Mouse (Mus musculus) frontal cortex, adult (tissue): ENCODE data around the gene Samd11.

Source experiments
- ATAC-seq: cut with Nextera tagmentation; 2 replicates; pipeline ENCODE4 v1.9.2; 2017; ENCODE audit warnings: mild to moderate bottlenecking, moderate library complexity, mixed read lengths; ENCODE audit not compliant: low TSS enrichment

The Samd11 gene

DNA sequence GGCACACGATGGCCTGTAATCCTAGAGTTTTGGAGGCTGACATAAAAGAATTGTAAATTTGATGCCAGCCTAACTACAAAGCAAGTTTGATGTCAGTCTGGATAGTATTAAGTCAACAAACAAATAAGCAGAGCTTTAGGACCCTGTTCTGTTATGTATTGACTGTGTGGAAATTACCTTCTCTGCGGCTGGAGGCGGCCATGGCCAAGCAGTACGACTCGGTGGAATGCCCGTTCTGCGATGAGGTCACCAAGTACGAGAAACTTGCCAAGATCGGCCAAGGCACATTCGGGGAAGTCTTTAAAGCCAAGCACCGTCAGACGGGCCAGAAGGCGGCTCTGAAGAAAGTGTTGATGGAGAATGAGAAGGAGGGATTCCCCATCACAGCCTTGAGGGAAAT lies 42.3 kb downstream of the Samd11 start:
- ATAC-seq: no peak

DNA sequence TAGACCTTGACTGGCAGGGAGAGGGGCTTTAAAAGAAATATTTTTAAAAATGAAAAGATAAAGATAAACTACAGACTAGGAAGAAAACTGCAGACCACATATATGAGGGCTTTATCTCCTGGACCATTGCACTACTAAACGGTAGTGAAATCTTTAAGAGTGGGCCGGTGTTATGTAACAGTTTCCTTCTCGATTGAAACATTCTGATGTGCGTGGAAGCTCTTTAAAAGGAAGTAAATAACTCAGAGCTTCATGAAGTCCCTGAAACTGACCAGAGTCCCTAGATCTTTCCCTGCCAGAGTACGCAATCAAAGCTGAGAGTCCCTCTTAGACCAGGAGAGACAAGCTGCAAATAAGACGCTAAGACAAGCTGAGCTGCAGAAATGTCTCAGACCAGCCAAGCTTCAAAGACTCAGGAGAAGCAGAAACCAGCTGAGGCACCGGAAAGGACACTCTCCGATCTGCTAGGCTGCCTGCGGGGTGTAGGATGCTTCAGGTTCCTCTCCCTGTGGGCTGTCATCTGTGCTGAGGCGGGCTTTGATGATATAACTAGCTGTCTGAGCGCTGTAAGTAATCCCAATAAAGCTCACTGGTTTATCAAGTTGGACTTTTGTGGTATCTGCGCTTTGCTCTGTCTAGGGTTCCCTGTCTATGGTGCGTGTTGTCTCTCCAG lies 45.4 kb downstream of the Samd11 start:
- peak; percentile 55; the same call in 1 of the 2 replicates for ATAC-seq

DNA sequence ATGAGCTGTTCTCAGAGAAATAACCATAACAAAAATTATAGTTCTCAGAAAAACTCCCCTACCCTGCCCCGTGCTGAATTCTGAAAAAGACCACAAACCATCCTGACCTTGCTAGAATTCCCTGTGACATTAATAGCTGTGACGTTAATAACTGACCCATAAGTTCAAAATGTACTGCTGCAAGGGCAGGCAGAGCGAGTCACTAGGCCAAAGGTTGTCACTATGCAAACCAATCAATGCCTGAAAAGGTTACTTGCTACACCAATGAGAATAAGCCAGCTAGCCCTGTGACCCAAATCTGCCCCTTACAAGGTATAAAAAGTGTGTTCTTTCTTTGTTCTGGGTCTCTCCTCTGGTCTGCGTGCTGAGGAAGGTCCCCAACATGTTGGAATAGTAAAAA lies 46.6 kb downstream of the Samd11 start:
- no peak for ATAC-seq

DNA sequence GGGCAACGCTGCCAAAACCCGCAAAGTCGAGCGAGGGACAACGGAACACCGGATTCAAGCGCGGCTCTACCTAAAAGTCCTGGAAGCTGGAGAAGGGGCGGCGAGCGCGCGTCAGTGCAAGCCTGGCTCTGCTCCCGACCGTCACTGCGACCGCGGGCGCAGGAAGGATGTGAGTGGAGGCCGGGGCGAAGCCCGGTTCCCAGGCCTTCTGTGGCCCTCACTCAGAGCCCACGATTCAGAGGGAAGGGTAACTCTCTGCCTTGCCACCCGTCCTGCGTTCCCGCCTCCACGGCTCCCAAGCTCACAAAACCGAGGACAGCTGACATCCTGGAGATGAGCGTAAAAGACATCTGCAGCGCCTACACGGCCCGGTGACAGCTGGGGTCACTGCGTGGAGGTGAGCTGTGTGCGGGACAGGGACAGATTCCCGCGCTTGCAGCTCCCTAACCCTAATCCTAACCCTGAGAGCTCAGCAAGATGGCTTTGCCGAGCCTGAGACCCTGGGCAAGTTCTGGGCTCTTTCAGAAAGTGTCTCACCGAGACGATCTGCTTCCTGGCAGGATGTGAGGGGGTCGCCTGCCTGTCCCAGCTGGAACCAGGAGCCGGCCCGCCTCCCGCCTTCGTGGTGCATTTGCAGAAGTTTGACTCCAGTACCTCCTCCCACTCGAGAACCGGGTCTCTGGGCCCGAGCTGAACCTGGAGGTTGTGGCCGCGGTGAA lies 51.9 kb downstream of the Samd11 start:
- 0 out of 2 replicates have a peak, but pooled peaks have one; percentile 8 for ATAC-seq

DNA sequence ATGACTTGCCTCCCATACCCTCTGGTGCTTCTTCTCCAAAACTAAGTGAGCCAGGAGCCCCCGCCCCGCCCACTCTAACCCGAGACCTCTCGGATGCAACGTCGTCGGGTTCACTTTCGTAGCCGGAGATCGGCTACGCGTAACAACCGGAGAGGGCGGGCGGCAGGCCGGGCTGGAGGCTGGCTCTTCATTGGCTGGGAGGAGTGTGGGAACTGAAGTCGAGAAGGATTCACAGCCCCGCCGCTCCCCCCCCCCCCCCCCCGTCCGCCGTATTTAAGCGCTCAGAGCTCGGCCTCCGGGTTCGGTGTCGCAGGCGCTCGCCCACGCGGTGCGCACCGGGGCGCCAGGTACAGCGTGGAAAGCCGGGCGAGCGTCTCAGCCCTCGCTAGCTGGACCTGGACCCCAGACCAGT lies 52.5 kb downstream of the Samd11 start, which contains the start of gene AW011738:
Gene AW011738 (plus strand): TSS at position 304 of the 412 bp plus-strand sequence.
- peak; percentile 80 for ATAC-seq

DNA sequence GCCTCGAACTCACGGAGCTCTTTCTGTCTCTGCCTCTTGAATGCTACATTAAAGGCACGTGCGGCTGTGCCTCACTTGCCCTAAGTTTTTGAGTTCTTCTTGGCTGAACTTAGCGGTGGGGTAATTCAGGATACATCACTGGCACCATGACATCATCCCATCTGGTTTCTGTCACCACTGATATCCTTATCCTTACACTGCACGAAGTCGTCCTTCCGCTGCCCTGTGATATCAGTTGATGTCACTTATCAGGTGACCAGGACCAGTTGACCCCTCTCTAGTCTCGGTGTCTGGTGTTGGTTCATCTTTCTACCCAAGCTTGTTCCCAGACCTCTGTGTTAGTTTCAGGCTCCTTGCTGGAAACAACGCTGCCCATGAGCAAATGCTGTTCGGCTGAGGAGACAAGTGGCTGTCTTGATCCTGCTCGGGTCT lies 53.0 kb downstream of the Samd11 start:
- ATAC-seq: no peak

DNA sequence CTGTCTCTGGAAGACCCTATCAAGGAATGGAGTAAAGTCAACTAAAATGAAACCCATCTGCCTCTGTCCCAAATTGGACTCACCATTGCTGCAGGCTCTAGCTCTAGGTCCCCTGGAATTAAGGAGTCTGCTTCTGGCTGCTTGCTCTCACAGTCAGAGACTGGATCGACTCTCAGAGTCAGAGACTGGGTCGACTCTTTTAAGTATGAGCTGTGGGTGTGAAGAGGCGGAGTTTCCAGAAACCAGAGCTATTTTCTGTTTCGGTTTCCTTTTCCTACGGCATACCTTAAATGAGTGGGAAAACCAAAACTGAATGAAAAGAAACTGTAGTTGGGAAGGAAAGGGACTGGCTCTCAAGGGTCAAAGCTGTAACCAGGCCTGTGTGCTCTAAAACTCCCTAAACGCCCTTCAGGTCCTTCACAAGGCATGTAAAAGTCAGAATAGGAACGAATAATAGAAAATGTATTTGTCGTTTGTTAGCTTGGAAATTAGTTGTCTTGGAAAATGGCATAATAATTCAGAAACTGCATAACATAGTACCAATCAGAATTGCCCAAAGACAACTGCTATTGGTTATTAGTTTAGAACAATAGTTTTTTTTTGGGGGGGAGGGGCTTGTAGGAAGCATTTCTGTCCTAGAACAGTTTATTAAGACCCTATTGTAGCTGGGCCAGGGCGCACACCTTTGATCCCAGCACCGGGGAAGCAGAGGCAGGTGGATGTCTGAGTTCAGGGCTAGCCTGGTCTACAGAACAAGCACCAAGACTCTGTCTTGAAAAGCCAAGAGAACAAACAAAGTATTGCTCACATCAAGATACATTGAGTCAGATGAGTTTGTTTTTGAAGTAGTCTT lies 54.6 kb downstream of the Samd11 start, which contains the start of gene Isg15:
Gene Isg15 (minus strand): TSS at position 196 of the 853 bp plus-strand sequence.
- ATAC-seq: no peak

DNA sequence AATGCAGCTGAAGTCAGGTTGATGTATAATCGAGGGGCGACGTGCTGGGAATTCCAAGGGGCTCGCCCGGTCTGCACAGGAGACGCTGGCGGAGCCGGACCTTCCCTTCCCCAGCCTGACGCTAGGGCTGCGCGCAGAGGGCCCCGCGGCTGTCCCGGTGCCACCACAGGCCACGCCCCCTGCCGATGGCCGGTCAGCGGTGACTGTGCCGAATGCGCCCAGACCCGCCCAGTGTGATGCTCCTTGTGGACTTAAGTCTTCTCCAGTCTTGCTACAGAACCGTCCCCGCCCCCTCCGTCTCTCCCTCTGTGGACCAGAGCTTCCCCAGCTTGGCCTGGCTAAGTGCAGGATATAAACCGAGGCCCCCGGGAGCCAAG lies 57.6 kb downstream of the Samd11 start:
- ATAC-seq: peak; percentile 57

DNA sequence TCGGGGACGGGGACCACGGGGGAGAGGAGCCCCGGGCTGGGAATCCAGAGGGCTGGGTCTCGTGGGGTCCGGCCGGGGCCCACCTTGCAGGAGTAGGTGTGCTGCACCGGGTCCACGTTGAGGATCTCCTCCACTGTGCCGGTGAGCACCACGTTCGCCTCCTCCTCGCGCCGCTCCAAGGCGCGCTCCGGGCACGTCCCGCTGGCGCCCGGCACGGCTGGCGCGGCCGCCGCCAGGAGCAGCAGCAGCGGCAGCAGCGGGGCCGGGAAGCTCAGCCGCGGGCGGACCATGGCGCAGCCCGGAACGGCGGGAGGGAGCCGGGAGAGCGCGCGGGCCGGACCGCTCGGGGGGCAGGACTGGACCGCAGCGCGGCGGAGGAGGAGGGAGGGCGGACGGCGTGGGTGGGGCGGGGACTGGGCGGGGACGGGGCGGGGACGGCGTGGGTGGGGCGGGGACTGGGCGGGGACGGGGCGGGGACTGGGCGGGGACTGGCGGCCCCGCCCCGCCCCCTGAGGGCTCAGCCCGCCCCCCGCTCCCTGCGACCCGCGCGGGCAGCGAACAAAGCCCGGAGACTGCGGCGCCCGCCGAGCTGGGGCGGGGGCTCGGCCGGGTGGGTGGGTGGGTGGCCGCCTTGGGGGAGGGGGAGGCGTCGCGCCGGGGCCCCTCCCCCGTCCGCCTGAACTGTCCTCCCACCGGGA lies 58.2 kb downstream of the Samd11 start, which contains the start of gene Agrn:
Gene Agrn (minus strand): TSS at position 358 of the 698 bp plus-strand sequence.
- peak; percentile 47 for ATAC-seq
